Mouse (Mus musculus): Measurements from ENCODE around the gene Fat2.

Gene Fat2

GRCm38 (mm10) chr11:55336101-55336891, at the start of gene Fat2:
Gene Fat2 (minus strand): TSS chr11:55336564.
- DNase-seq (ENCODE audit: extremely low read depth, low read depth): no peak

- DNase-seq (ENCODE audit: extremely low read depth, low read depth): no peak
Measured at GRCm38 (mm10) chr11:55383463-55384045, 47.2 kb upstream of the Fat2 start.

GRCm38 (mm10) chr11:55380908-55381307, 44.5 kb upstream of the Fat2 start:
- peak; percentile 51 for DNase-seq (ENCODE audit: extremely low read depth, low read depth)

- no peak for DNase-seq (ENCODE audit: extremely low read depth, low read depth)
Measured at GRCm38 (mm10) chr11:55378371-55378770, 42.0 kb upstream of the Fat2 start.

- DNase-seq (ENCODE audit: extremely low read depth, low read depth): peak; percentile 20
Measured at GRCm38 (mm10) chr11:55373838-55374237, 37.5 kb upstream of the Fat2 start.

GRCm38 (mm10) chr11:55373373-55373772, 37.0 kb upstream of the Fat2 start:
- DNase-seq (ENCODE audit: extremely low read depth, low read depth): peak; percentile 58

GRCm38 (mm10) chr11:55372001-55372400, 35.6 kb upstream of the Fat2 start:
- no peak for DNase-seq (ENCODE audit: extremely low read depth, low read depth)

GRCm38 (mm10) chr11:55369093-55369471, 32.7 kb upstream of the Fat2 start:
- no peak for DNase-seq (ENCODE audit: extremely low read depth, low read depth)

GRCm38 (mm10) chr11:55368388-55369092, 32.2 kb upstream of the Fat2 start:
- no peak for DNase-seq (ENCODE audit: extremely low read depth, low read depth)

GRCm38 (mm10) chr11:55367783-55368182, 31.4 kb upstream of the Fat2 start:
- no peak for DNase-seq (ENCODE audit: extremely low read depth, low read depth)

- no peak for DNase-seq (ENCODE audit: extremely low read depth, low read depth)
Measured at GRCm38 (mm10) chr11:55365840-55366239, 29.5 kb upstream of the Fat2 start.

GRCm38 (mm10) chr11:55365242-55365641, 28.9 kb upstream of the Fat2 start:
- no peak for DNase-seq (ENCODE audit: extremely low read depth, low read depth)

GRCm38 (mm10) chr11:55364662-55365061, 28.3 kb upstream of the Fat2 start:
- DNase-seq (ENCODE audit: extremely low read depth, low read depth): no peak

GRCm38 (mm10) chr11:55358094-55358783, 21.9 kb upstream of the Fat2 start:
- DNase-seq (ENCODE audit: extremely low read depth, low read depth): no peak

GRCm38 (mm10) chr11:55356846-55357245, 20.5 kb upstream of the Fat2 start:
- no peak for DNase-seq (ENCODE audit: extremely low read depth, low read depth)

GRCm38 (mm10) chr11:55341961-55342371, 5.6 kb upstream of the Fat2 start:
- DNase-seq (ENCODE audit: extremely low read depth, low read depth): no peak

- DNase-seq (ENCODE audit: extremely low read depth, low read depth): no peak
Measured at GRCm38 (mm10) chr11:55340789-55341188, 4.4 kb upstream of the Fat2 start.

GRCm38 (mm10) chr11:55337032-55337769, 837 bp upstream of the Fat2 start:
- no peak for DNase-seq (ENCODE audit: extremely low read depth, low read depth)

- DNase-seq (ENCODE audit: extremely low read depth, low read depth): no peak
Measured at GRCm38 (mm10) chr11:55335314-55336076, 869 bp downstream of the Fat2 start.

- DNase-seq (ENCODE audit: extremely low read depth, low read depth): no peak
Measured at GRCm38 (mm10) chr11:55334545-55334944, 1.8 kb downstream of the Fat2 start.

All from MEL-GATA-1-ER (cell line).